Mouse (Mus musculus) embryonic fibroblast, embryonic 13.5 days (primary cell): Measurements from ENCODE around the gene Prr18. TPM values are rescaled to one million over a fixed set of nuclear protein-coding genes. Genes with fewer than 3 reads are reported as not detected.

Experiments
- H3K27ac ChIP-seq: 2 replicates; pipeline ENCODE4 v1.5.1; 2012; ENCODE audit warnings: low read length, control low read depth, inconsistent platforms; ENCODE audit not compliant: insufficient read depth
- H3K4me1 ChIP-seq: 2 replicates; pipeline ENCODE4 v1.6.1; 2011; ENCODE audit warnings: low read length; ENCODE audit not compliant: control insufficient read depth, insufficient read depth
- H3K4me3 ChIP-seq: 2 replicates; pipeline ENCODE4 v1.5.1; 2011; ENCODE audit warnings: mild to moderate bottlenecking, control low read depth, low read length; ENCODE audit not compliant: insufficient read depth
- CTCF ChIP-seq: IDR thresholded peaks from 2 replicates; pipeline ENCODE4 v1.5.1; 2011; ENCODE audit warnings: mild to moderate bottlenecking, control low read depth, low read length, moderate library complexity, borderline replicate concordance; ENCODE audit not compliant: insufficient read depth
- POLR2A ChIP-seq: IDR thresholded peaks from 2 replicates; pipeline ENCODE4 v1.6.1; 2011; ENCODE audit warnings: low read depth, mild to moderate bottlenecking, control low read depth, low read length, moderate library complexity
- polyA plus RNA-seq: library from polyadenylated mRNA; stranded (reverse); fragments of >200 nt; gene quantifications from 2 replicates; pipeline ENCODE4 v1.2.4, GENCODE M21; 2011; ENCODE audit warnings: low read depth; ENCODE audit not compliant: missing spikeins, insufficient read length

The Prr18 gene
- polyA plus RNA-seq, 1 experiment, result not detected

- TF ChIP-seq POLR2A (no peak), CTCF (no peak)
- no peak overlapping the region for H3K4me3 ChIP-seq
- no peaks in the 10 kb centered on the region for H3K4me1 ChIP-seq
- H3K27ac ChIP-seq, result no peak overlapping the region
Measured at GRCm38 (mm10) chr17:8377298-8377697, 40.0 kb downstream of the Prr18 start.

- TF ChIP-seq CTCF (no peak), POLR2A (no peak)
- no peak overlapping the region for H3K4me3 ChIP-seq
Measured at GRCm38 (mm10) chr17:8385441-8385840, 48.2 kb downstream of the Prr18 start.

GRCm38 (mm10) chr17:8388463-8388862 lies 51.2 kb downstream of the Prr18 start:
- TF ChIP-seq CTCF, result peak; percentile 38; the same call in 1 of the 2 replicates
- TF ChIP-seq POLR2A, result no peak
- Histone ChIP-seq H3K4me1 (no peaks in the 10 kb centered on the region), H3K27ac (no peak overlapping the region), H3K4me3 (no peak overlapping the region)

More at GRCm38 (mm10) chr17:8385441-8385840, 48.2 kb downstream of the Prr18 start:
- Histone ChIP-seq H3K4me1 (no peaks in the 10 kb centered on the region), H3K27ac (no peak overlapping the region)

- TF ChIP-seq POLR2A (no peak), CTCF (no peak)
- no peak overlapping the region for H3K4me3 ChIP-seq
- no peak overlapping the region for H3K27ac ChIP-seq
Measured at GRCm38 (mm10) chr17:8388990-8389789, 51.9 kb downstream of the Prr18 start.

GRCm38 (mm10) chr17:8389790-8390095 lies 52.5 kb downstream of the Prr18 start:
- TF ChIP-seq POLR2A, result no peak
- no peak for TF ChIP-seq CTCF
- Histone ChIP-seq H3K4me3 (no peak overlapping the region), H3K4me1 (no peaks in the 10 kb centered on the region), H3K27ac (no peak overlapping the region)

More at GRCm38 (mm10) chr17:8388990-8389789, 51.9 kb downstream of the Prr18 start:
- H3K4me1 ChIP-seq, result no peaks in the 10 kb centered on the region

GRCm38 (mm10) chr17:8390487-8390886 lies 53.2 kb downstream of the Prr18 start:
- TF ChIP-seq POLR2A (no peak), CTCF (no peak)
- Histone ChIP-seq H3K4me3 (no peak overlapping the region), H3K4me1 (no peaks in the 10 kb centered on the region), H3K27ac (no peak overlapping the region)

Other genes with a start within 250 kb of the Prr18 start
- gene Gm49673, start 189.7 kb upstream of the Prr18 start, polyA plus RNA-seq, result 0.19 TPM in 1 of 2 replicates, not detected in the other
- 5.0 and 7.8 TPM in 2 replicates for gene Rnaset2a, start 189.4 kb upstream of the Prr18 start, polyA plus RNA-seq
- gene Fgfr1op, start 172.0 kb upstream of the Prr18 start, polyA plus RNA-seq, result 18.1 and 28.1 TPM in 2 replicates
- not detected in 2 replicates for gene Ccr6, start 101.4 kb upstream of the Prr18 start, polyA plus RNA-seq
- 53.0 and 79.3 TPM in 2 replicates for gene Mpc1, start 54.6 kb upstream of the Prr18 start, polyA plus RNA-seq
- 47.3 and 56.3 TPM in 2 replicates for gene Sft2d1, start 26.4 kb upstream of the Prr18 start, polyA plus RNA-seq
- gene T2, start 18.5 kb downstream of the Prr18 start, polyA plus RNA-seq, result not detected in 2 replicates
- not detected in 2 replicates for gene T, start 97.0 kb downstream of the Prr18 start, polyA plus RNA-seq
- gene Pde10a, start 187.9 kb downstream of the Prr18 start, polyA plus RNA-seq, result 7.9 and 9.3 TPM in 2 replicates
- gene Gm17087, start 229.5 kb downstream of the Prr18 start, polyA plus RNA-seq, result 3.7 and 4.0 TPM in 2 replicates